Mouse (Mus musculus) frontal cortex, postnatal 36 days (tissue): ENCODE results near the gene Pip5k1c.
A peak's percentile ranks its signal among the peaks of the same experiment; 100 is the strongest.

Experiments used
- DNase-seq, 2 experiments: peaks; one replicate each; pipeline ENCODE4 v3.0.0; 2022; ENCODE audit warnings: low spot score in 2 of 2

Gene Pip5k1c

DNA sequence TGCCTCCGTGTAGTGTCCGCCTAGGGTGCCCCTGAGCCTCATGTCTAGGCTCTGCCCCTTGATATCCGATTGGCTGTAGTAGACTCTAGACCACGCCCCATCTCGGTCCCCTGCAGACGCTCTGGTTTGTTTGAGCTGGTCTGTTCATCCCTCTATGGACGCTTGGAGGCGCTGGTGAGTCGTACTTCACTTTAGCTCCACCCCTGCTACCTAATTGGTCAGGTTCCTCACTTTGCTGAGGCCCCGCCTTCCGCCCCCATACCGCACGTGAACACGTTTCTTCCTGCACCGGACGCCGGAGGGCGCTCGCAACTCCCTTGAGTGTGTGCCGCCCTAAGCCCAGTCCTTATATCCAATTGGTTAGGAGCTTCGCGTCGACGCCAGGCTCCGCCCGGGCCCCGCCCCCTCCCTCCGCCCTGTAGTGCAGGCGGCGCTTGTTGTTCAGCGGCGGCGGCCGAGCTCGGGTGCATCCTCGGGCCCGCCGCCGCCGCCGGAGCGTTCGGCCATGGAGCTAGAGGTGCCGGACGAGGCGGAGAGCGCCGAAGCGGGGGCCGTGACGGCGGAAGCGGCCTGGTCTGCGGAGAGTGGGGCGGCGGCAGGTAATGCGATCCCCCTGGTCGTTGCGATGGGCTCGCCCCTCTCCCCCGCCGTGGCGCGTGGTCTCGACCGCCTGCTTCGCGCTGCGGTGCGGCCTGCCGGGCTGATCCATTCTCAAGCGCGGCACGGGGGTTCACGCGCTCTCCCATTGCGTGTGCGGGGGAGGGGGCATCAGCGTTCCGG is at the start of gene Pip5k1c:
Gene Pip5k1c (plus strand): TSS at position 410 of the 780 bp plus-strand sequence.
- DNase-seq = peak; percentile 99 to 100

DNA sequence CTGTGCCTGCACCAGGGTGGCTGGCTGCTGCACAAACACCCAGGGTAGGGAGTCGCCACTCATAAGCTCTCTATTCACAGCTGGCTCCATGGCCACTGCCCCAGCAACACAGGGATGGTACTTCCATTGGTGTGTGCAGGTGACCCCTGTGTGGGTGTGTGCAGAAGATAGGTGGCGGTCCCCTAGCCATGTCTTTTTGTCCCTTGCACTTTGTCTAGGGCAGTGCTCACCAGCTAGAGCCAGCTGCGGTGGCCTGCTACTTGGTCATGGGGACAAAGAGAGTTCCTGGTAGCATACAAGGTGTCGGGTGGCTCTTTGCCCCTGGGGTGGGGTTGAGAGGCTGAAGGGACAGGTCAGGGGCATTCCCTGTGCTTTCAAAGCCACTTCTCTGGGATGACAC is 48.6 kb upstream of the Pip5k1c start:
- no peak for DNase-seq

DNA sequence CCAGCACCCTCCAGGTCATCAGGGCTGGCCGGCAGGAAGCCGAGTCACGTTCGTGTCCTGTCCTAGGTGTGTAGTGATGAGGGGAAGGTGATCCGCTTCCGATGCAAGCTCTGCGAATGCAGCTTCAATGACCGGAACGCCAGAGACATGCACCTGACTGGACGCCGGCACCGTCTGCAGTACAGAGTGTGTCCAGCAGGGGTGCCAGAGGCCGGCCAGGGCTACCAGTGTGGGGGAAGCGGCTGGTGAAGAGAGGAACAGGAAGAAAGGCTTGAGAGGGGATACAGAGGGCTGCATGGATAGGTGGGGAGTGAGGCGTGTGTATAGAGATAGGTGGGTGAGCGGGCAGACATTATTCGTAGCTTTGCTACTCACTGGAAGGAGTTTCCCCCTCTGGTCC is 48.2 kb upstream of the Pip5k1c start:
- DNase-seq = peak; percentile 79 to 80

- no peak for DNase-seq
These were observed 47.6 kb upstream of the Pip5k1c start for GRCm38 (mm10) chr10:81245166-81245565.

GRCm38 (mm10) chr10:81247804-81248203 is 45.0 kb upstream of the Pip5k1c start:
- no peak for DNase-seq

DNA sequence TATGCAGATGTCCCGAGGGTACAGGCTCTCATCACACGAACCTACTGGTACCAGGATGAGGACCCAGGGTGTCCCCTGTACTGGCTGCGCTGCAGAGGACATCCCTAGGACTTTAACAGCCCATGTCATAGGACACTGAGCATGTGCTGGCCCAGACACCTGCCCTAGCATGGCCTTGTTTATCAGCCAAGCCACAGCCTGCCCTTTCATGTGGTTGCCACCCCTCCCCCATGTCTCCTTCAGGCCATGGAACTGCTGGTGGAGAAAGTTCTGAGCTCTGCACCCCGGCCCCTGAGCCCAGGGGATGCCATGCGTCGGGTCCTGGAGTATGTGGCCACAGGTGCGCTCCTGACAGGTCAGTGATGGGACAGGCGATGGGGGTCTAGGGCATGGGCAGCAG is 43.3 kb upstream of the Pip5k1c start:
- DNase-seq = no peak

- DNase-seq = peak; percentile 92 to 94
These were observed 40.0 kb upstream of the Pip5k1c start, which contains the start of gene Matk for GRCm38 (mm10) chr10:81252424-81253419. Gene Matk (plus strand): TSS chr10:81252935.

DNA sequence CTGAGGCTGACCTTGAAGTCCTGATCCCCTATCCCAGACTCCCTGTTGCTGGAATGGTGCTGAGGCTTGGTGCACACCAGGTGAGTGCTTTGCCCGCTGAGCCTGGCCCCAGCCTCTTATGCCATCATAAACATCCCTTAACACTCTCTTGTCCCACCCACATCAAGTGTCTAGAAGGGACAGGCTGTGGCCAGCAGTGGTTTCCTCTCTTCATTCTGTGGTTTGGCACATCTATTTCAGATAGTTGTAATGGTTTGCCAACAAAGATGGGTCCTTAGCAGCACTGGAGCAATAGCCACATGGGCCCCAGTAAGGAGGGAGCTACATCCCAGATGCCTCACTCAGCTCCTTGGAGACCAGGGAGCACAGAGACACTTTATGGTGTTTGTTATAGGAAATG is 37.9 kb upstream of the Pip5k1c start:
- no peak for DNase-seq

DNA sequence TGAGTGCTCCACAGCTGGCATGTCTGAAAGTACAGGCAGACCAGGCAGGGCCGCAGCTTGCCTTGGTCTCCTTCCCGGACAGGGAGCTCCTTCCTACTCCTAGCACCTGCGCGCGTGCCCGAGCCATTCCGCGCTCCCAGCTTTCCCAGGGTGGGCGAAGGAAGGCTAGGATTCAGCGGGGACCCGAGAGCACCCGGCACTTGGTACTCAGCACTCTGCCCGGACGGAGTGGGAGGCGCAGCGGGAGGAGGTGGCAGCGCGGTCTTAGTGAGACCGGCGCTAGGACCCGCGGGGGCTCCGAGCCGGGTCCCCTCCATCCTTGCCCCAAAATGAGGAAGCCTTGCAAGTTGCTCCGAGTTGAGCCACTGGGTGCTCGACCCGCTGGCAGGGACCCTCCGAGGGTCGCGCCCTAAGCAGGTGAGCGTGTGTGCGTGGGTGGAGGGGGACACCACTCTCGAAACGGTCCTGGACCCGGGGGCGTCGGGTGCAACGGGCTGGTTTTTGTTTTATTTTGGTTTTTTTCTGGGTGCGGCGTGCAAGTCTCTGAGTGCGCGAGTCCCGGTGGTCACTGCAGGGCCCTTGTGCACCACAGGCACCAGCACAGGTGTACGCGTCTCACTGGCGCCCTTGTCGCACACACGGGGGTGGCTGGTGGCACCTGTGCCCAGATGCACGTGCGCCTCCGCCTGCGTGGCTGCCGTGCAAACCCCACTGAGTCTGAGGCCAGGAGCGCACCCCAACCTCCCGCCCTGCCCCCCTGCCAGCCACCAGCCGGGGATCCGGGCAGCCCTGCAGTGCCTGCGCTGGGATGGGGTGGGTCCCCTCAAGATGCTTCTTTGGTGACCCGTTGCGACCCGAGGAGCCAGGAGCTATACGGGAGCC is 35.4 kb upstream of the Pip5k1c start:
- peak; percentile 69 to 73 for DNase-seq

DNA sequence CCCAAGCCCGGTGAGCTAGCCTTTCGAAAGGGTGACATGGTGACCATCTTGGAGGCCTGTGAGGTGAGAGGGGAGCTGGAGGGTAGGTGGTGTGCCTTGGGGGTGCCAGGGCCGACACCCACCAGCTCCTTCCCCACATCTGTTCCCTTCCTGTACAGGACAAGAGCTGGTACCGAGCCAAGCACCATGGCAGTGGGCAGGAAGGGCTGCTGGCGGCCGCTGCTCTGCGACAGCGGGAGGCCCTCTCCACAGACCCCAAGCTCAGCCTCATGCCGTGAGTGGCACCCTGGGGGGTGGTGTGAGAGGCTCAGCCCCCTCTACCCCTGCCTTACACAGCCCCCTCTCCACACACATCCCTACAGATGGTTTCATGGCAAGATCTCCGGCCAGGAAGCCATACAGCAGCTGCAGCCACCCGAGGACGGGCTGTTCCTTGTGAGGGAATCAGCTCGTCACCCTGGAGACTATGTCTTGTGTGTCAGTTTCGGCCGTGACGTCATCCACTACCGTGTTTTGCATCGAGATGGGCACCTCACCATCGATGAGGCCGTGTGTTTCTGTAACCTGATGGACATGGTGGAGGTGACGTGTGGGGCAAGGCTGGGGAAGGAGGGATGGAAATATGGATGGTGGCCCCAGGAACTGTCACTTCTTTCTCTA is 33.4 kb upstream of the Pip5k1c start:
- no peak for DNase-seq

- DNase-seq = no peak
These were observed 31.7 kb upstream of the Pip5k1c start for GRCm38 (mm10) chr10:81261025-81261424.

GRCm38 (mm10) chr10:81265540-81265939 is 27.2 kb upstream of the Pip5k1c start:
- no peak for DNase-seq

- peak; percentile 96 for DNase-seq
These were observed 26.3 kb upstream of the Pip5k1c start, which contains the start of the genes Mrpl54 and Apba3 for GRCm38 (mm10) chr10:81266211-81267105. Gene Mrpl54 (minus strand): TSS chr10:81266934. Gene Apba3 (plus strand): TSS chr10:81266960.

DNA sequence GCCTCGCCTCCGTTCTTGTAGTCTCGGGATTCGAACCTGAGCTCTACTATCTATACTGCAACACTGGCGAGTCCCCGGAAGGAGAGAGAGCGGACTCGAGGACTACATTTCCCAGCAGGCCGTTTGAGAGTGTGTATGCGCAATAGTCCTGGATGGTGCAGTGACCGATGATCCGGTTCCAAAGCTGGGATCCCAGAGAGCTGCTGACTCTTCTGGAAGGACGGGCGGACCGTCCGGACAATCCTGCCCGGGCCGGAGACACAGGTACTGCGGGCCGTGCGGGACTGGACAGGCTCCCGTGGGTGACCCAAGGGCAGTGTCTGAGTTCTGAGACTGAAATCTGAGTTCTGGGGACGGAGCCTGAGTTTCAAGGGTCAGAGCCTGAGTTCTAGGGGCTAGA is 24.7 kb upstream of the Pip5k1c start:
- DNase-seq = peak; percentile 77 to 90

DNA sequence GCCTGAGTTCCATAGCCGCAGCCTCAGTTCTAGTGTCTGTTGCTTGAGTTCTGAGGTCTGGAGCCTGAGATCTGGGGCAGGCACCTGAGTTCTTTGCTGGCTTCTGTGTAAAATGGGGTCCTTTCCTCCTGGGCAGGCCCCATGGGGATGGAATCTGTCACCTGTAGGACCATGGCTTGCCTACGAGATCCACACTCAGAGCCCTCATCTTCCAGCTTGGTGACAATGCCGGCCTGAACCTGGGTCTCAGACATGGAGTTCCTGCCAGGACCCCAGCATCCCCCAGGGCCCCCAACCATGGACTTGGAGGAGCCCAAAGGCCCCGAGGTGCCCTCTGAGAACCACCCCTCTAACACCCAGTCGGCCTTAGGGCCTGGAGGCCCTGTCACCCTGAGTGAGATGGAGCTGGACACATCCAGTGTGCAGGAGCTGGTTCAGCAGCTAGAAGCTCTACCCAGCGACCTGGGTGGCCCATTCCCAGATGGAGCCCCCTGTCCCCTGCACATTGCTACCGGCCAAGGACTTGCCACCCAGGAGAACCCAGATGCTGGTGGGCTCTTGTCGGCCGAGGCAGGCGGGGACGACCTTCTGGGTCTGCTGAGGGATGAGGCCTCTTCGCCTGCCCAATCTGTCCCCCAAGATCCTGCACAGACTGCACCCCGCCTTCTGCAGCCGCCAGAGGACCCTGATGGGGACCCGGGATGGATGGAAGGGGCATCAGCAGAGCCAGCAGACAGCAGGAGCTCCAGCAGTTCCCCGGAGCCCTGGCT is 23.9 kb upstream of the Pip5k1c start:
- DNase-seq = no peak

- no peak for DNase-seq
These were observed 20.4 kb upstream of the Pip5k1c start for GRCm38 (mm10) chr10:81272356-81272755.

GRCm38 (mm10) chr10:81273842-81274241 is 18.9 kb upstream of the Pip5k1c start:
- DNase-seq = no peak

- DNase-seq = no peak
These were observed 15.1 kb upstream of the Pip5k1c start for GRCm38 (mm10) chr10:81277676-81278075.

DNA sequence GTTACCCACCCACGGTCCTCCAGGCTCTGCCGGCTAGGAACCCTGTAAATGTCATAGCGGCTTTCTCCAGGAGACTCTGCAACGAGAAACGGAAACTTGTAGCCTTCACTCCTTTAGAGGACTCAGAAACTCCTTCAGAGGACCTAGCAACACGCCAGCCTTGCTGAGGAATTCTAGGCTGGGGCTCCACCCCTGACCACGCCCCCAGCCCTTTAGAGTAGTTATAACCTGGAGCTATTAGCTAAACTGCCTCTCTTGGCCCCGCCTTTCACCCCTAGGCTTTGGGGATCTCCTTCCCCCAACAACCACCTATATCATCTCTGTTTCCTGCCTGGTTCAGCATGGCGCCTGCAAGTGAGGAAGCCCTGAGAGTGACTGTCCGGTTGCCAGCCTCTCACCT is 13.3 kb upstream of the Pip5k1c start:
- no peak for DNase-seq
